Mouse (Mus musculus): ENCODE measurements around the gene Tmem232.
"Not testable (repeated sequence)": the region's sequence is repeated elsewhere in the genome, so short reads cannot be mapped to it uniquely, and the experiment has no call there.

The Tmem232 gene

GRCm38 (mm10) chr17:65513517-65513916 lies 27.1 kb downstream of the Tmem232 start:
- no peak for DNase-seq

- DNase-seq = no peak
These were observed 55.9 kb downstream of the Tmem232 start for GRCm38 (mm10) chr17:65484654-65485053.

- DNase-seq = peak; percentile 3
These were observed 63.8 kb downstream of the Tmem232 start for GRCm38 (mm10) chr17:65476747-65477146.

GRCm38 (mm10) chr17:65450818-65451217 lies 89.8 kb downstream of the Tmem232 start:
- no peak for DNase-seq

GRCm38 (mm10) chr17:65437906-65438305 lies 102.7 kb downstream of the Tmem232 start:
- DNase-seq = not testable (repeated sequence)

- DNase-seq = no peak
These were observed 121.5 kb downstream of the Tmem232 start for GRCm38 (mm10) chr17:65419124-65419523.

GRCm38 (mm10) chr17:65405309-65405708 lies 135.3 kb downstream of the Tmem232 start:
- DNase-seq = no peak

- DNase-seq = no peak
These were observed 139.7 kb downstream of the Tmem232 start for GRCm38 (mm10) chr17:65400914-65401313.

- DNase-seq = no peak
These were observed 156.1 kb downstream of the Tmem232 start for GRCm38 (mm10) chr17:65384411-65384962.

- peak; percentile 93 for DNase-seq
These were observed 170.4 kb downstream of the Tmem232 start for GRCm38 (mm10) chr17:65370034-65370780.

- no peak for DNase-seq
These were observed 174.9 kb downstream of the Tmem232 start for GRCm38 (mm10) chr17:65365535-65366254.

- peak; percentile 42 for DNase-seq
These were observed 188.7 kb downstream of the Tmem232 start for GRCm38 (mm10) chr17:65351836-65352235.

- DNase-seq = no peak
These were observed 200.6 kb downstream of the Tmem232 start for GRCm38 (mm10) chr17:65340016-65340415.

- no peak for DNase-seq
These were observed 209.8 kb downstream of the Tmem232 start for GRCm38 (mm10) chr17:65330759-65331158.

- peak; percentile 18 for DNase-seq
These were observed 215.3 kb downstream of the Tmem232 start for GRCm38 (mm10) chr17:65325249-65325648.

GRCm38 (mm10) chr17:65320623-65321022 lies 220.0 kb downstream of the Tmem232 start:
- no peak for DNase-seq

- peak; percentile 18 for DNase-seq
These were observed 240.6 kb downstream of the Tmem232 start for GRCm38 (mm10) chr17:65299946-65300345.

- no peak for DNase-seq
These were observed 242.8 kb downstream of the Tmem232 start for GRCm38 (mm10) chr17:65297831-65298230.

- DNase-seq = peak; percentile 5
These were observed 288.4 kb downstream of the Tmem232 start for GRCm38 (mm10) chr17:65252160-65252559.

GRCm38 (mm10) chr17:65250261-65250660 lies 290.3 kb downstream of the Tmem232 start:
- DNase-seq = peak; percentile 52

- no peak for DNase-seq
These were observed 296.9 kb downstream of the Tmem232 start for GRCm38 (mm10) chr17:65243716-65244115.

GRCm38 (mm10) chr17:65225347-65225916 lies 315.1 kb downstream of the Tmem232 start:
- DNase-seq = no peak

GRCm38 (mm10) chr17:65221687-65222086 lies 318.9 kb downstream of the Tmem232 start:
- not testable (repeated sequence) for DNase-seq
